Mouse (Mus musculus): ENCODE results near the gene Eif2b5.
"Not testable (repeated sequence)": the region's sequence is repeated elsewhere in the genome, so short reads cannot be mapped to it uniquely, and the experiment has no call there.

Eif2b5 gene

GRCm38 (mm10) chr16:20498677-20499475 is at the start of gene Eif2b5:
Gene Eif2b5 (plus strand): TSS chr16:20498817.
- DNase-seq (ENCODE audit: low read depth, low spot score): peak; percentile 99

- DNase-seq (ENCODE audit: low read depth, low spot score): peak; percentile 70
These were observed 46.8 kb upstream of the Eif2b5 start for GRCm38 (mm10) chr16:20451774-20452173.

- peak; percentile 98 for DNase-seq (ENCODE audit: low read depth, low spot score)
These were observed 44.4 kb upstream of the Eif2b5 start for GRCm38 (mm10) chr16:20454155-20454654.

GRCm38 (mm10) chr16:20456106-20456505 is 42.5 kb upstream of the Eif2b5 start:
- peak; percentile 52 for DNase-seq (ENCODE audit: low read depth, low spot score)

- DNase-seq (ENCODE audit: low read depth, low spot score): not testable (repeated sequence)
These were observed 39.9 kb upstream of the Eif2b5 start for GRCm38 (mm10) chr16:20458736-20459135.

- DNase-seq (ENCODE audit: low read depth, low spot score): no peak
These were observed 33.9 kb upstream of the Eif2b5 start for GRCm38 (mm10) chr16:20464725-20465124.

GRCm38 (mm10) chr16:20470981-20471380 is 27.6 kb upstream of the Eif2b5 start:
- no peak for DNase-seq (ENCODE audit: low read depth, low spot score)

- DNase-seq (ENCODE audit: low read depth, low spot score): no peak
These were observed 26.9 kb upstream of the Eif2b5 start for GRCm38 (mm10) chr16:20471686-20472085.

GRCm38 (mm10) chr16:20473748-20474147 is 24.9 kb upstream of the Eif2b5 start:
- peak; percentile 62 for DNase-seq (ENCODE audit: low read depth, low spot score)

GRCm38 (mm10) chr16:20474211-20474610 is 24.4 kb upstream of the Eif2b5 start:
- DNase-seq (ENCODE audit: low read depth, low spot score): no peak

- DNase-seq (ENCODE audit: low read depth, low spot score): peak; percentile 81
These were observed 23.8 kb upstream of the Eif2b5 start for GRCm38 (mm10) chr16:20474786-20475185.

GRCm38 (mm10) chr16:20475335-20475734 is 23.3 kb upstream of the Eif2b5 start:
- DNase-seq (ENCODE audit: low read depth, low spot score): peak; percentile 80

GRCm38 (mm10) chr16:20476857-20477256 is 21.8 kb upstream of the Eif2b5 start:
- peak; percentile 43 for DNase-seq (ENCODE audit: low read depth, low spot score)

GRCm38 (mm10) chr16:20477270-20477669 is 21.3 kb upstream of the Eif2b5 start:
- DNase-seq (ENCODE audit: low read depth, low spot score): no peak

GRCm38 (mm10) chr16:20478504-20478903 is 20.1 kb upstream of the Eif2b5 start:
- peak; percentile 98 for DNase-seq (ENCODE audit: low read depth, low spot score)

GRCm38 (mm10) chr16:20479026-20479760 is 19.4 kb upstream of the Eif2b5 start:
- DNase-seq (ENCODE audit: low read depth, low spot score): peak; percentile 85

GRCm38 (mm10) chr16:20480115-20480514 is 18.5 kb upstream of the Eif2b5 start:
- DNase-seq (ENCODE audit: low read depth, low spot score): peak; percentile 98

GRCm38 (mm10) chr16:20481746-20482145 is 16.9 kb upstream of the Eif2b5 start:
- DNase-seq (ENCODE audit: low read depth, low spot score): no peak

- DNase-seq (ENCODE audit: low read depth, low spot score): peak; percentile 74
These were observed 14.9 kb upstream of the Eif2b5 start for GRCm38 (mm10) chr16:20483716-20484115.

- DNase-seq (ENCODE audit: low read depth, low spot score): peak; percentile 77
These were observed 13.6 kb upstream of the Eif2b5 start for GRCm38 (mm10) chr16:20485061-20485460.

- DNase-seq (ENCODE audit: low read depth, low spot score): no peak
These were observed 12.6 kb upstream of the Eif2b5 start for GRCm38 (mm10) chr16:20486048-20486447.

- no peak for DNase-seq (ENCODE audit: low read depth, low spot score)
These were observed 10.5 kb upstream of the Eif2b5 start for GRCm38 (mm10) chr16:20488151-20488550.

Data from R1 (cell line).